Mouse (Mus musculus) liver, postnatal 0 days (tissue): Measurements from ENCODE around the gene Fam3c.

Experiments
- CTCF ChIP-seq: sonication (generic); IDR thresholded peaks from 2 replicates; pipeline ENCODE4 v1.5.1; 2016; ENCODE audit warnings: antibody characterized with exemption, low read depth
- EP300 ChIP-seq: IDR thresholded peaks from 2 replicates; pipeline ENCODE4 v1.6.1; 2016; ENCODE audit warnings: antibody characterized with exemption, low read depth, mild to moderate bottlenecking

DNA sequence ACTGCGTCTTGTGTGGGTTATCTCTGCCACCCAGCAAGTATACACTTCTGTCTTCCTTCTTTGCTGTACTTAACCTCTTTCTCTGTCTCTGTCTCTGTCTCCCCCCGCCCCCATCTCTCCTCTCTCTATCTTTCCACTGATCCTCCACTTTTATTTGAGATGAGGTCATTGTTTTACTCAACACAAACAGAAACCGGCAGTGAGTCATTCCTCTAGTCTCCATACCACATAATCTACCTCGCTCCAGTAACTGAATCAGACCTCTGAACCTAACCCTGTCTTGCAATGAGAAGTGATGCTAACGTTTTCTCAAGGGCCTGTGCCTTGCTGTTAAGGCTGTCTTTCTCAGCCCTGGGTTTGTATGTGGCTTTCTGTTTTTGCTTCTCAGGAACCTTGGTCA is 22.4 kb upstream of the Fam3c start:
- no peak for TF ChIP-seq CTCF
- TF ChIP-seq EP300, result no peak
